ENCODE assay signal across 21 mouse cellular contexts in the genomic region with DNA sequence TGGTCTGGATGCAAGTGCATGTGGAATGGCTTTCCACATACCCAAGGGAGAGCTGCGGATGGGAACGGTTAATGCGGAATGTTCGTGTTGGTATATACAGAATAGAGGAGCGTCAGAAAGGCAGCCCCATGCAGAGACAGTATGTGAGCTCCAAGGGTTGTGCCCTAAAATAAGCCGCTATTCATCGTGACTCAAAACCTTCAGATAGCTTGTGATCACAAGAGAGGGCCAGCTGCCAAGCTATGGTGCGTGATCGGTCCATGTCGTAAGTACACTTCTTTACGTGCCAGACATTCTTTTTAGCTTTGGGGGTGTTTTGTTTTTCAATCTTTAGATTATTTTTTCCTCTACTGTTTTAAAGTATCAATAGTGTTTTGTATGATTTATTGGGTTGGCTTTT. TPM values are rescaled to one million over a fixed set of nuclear protein-coding genes. Genes with fewer than 3 reads are reported as not detected.
"Had no signal": no experiment of that assay in that cellular context is flagged by ENCODE, and none has a peak within 500 bp of the region (broad histone marks: within the 10 kb centered on the region; RNA-seq: fewer than 3 reads in every experiment).

No protein-coding gene starts in this region.

- H3K27me3 ChIP-seq: kidney, embryonic 15.5 days; liver, embryonic 13.5 days; midbrain, embryonic 12.5 days; midbrain, embryonic 15.5 days; neural tube, embryonic 12.5 days; neural tube, embryonic 15.5 days; stomach, embryonic 15.5 days had no signal

- H3K36me3 ChIP-seq: liver, embryonic 13.5 days; midbrain, embryonic 15.5 days had no signal

- H3K9me3 ChIP-seq: kidney, embryonic 15.5 days; liver, embryonic 13.5 days; midbrain, embryonic 12.5 days; midbrain, embryonic 15.5 days; neural tube, embryonic 12.5 days; neural tube, embryonic 15.5 days; stomach, embryonic 15.5 days had no signal

- H3K4me2 ChIP-seq: kidney, embryonic 15.5 days; liver, embryonic 13.5 days; lung, embryonic 14.5 days; midbrain, embryonic 12.5 days; midbrain, embryonic 15.5 days; neural tube, embryonic 12.5 days; neural tube, embryonic 15.5 days; stomach, embryonic 15.5 days had no signal

- DNase-seq: kidney, postnatal 10 days; kidney, postnatal 36 days; layer of hippocampus, postnatal 36 days; liver, embryonic 13.5 days; lung, embryonic 14.5 days; right cerebral cortex, adult 18-20 months; right cerebral cortex, postnatal 14 days; right cerebral cortex, postnatal 4 days; thymus, postnatal 25 days had no signal

- H3K4me1 ChIP-seq: kidney, embryonic 15.5 days; midbrain, embryonic 12.5 days; midbrain, embryonic 15.5 days; neural tube, embryonic 12.5 days; neural tube, embryonic 15.5 days; stomach, embryonic 15.5 days had no signal

- ATAC-seq: lung, postnatal 0 days; midbrain, embryonic 15.5 days had no signal

- H3K27ac ChIP-seq: kidney, embryonic 15.5 days; left cerebral cortex, adult 2 months; liver, embryonic 13.5 days; macrophage; midbrain, embryonic 12.5 days; midbrain, embryonic 15.5 days; neural tube, embryonic 12.5 days; neural tube, embryonic 15.5 days; stomach, embryonic 15.5 days had no signal

- H3K4me3 ChIP-seq: kidney, embryonic 15.5 days; left cerebral cortex, adult 2 months; liver, embryonic 13.5 days; midbrain, embryonic 12.5 days; midbrain, embryonic 15.5 days; neural tube, embryonic 12.5 days; neural tube, embryonic 15.5 days; stomach, embryonic 15.5 days had no signal

- H3K9ac ChIP-seq: kidney, embryonic 15.5 days; liver, embryonic 13.5 days; lung, embryonic 14.5 days; midbrain, embryonic 12.5 days; midbrain, embryonic 15.5 days; neural tube, embryonic 12.5 days; neural tube, embryonic 15.5 days; stomach, embryonic 15.5 days had no signal

RNA-seq across cellular contexts. Expression of a gene that starts 53.1 kb away (rescaled TPM):
- total RNA-seq: left cerebral cortex, adult 2 months; liver, adult 2 months; megakaryocyte, adult 5-6 weeks had no signal
- polyA plus RNA-seq: liver, embryonic 16.5 days; lung, embryonic 14.5 days had no signal
